Mouse (Mus musculus) neural tube, embryonic 12.5 days (tissue): ENCODE measurements around the gene Psmb3. TPM values are rescaled to one million over a fixed set of nuclear protein-coding genes. Genes with fewer than 3 reads are reported as not detected.

ENCODE experiments used
- ATAC-seq: fragments of 200-750 bp; cut with Nextera tagmentation; 2 replicates; pipeline ENCODE4 v1.8.0; 2017; ENCODE audit warnings: low read depth, mild to moderate bottlenecking, moderate TSS enrichment, moderate library complexity; ENCODE audit not compliant: low FRiP score
- H3K27ac ChIP-seq: fragments of 300-500 bp; sonication (generic); 2 replicates; pipeline ENCODE4 v1.5.1; 2016
- H3K27me3 ChIP-seq: fragments of 300-500 bp; sonication (generic); replicated peaks from 2 replicates; pipeline ENCODE4 v1.6.1; 2016; ENCODE audit warnings: mild to moderate bottlenecking
- H3K36me3 ChIP-seq: fragments of 300-500 bp; sonication (generic); 2 replicates; pipeline ENCODE4 v1.6.1; 2016; ENCODE audit warnings: mild to moderate bottlenecking
- H3K4me1 ChIP-seq: fragments of 300-500 bp; sonication (generic); 2 replicates; pipeline ENCODE4 v1.6.1; 2016
- H3K4me2 ChIP-seq: fragments of 300-500 bp; sonication (generic); replicated peaks from 2 replicates; pipeline ENCODE4 v1.6.1; 2016; ENCODE audit warnings: mild to moderate bottlenecking
- H3K4me3 ChIP-seq: fragments of 300-500 bp; sonication (generic); 2 replicates; pipeline ENCODE4 v1.5.1; 2016
- H3K9ac ChIP-seq: fragments of 300-500 bp; sonication (generic); 2 replicates; pipeline ENCODE4 v1.6.1; 2016; ENCODE audit warnings: mild to moderate bottlenecking
- H3K9me3 ChIP-seq: fragments of 300-500 bp; sonication (generic); 2 replicates; pipeline ENCODE4 v1.6.1; 2016; ENCODE audit warnings: mild to moderate bottlenecking
- WGBS: fragments of 180-500 bp; shearing (Covaris S2); methylation state at CpG from one replicate; pipeline ENCODE4 v1.1.7; 2016; 5-methylcytosine and 5-hydroxymethylcytosine counted together
- microRNA-seq: library from miRNA; unstranded; fragments of <30 nt; microRNA quantifications from one replicate; pipeline ENCODE4, GENCODE M21; 2017
- polyA plus RNA-seq: library from polyadenylated mRNA; unstranded; fragments of >200 nt; fragmentation: Nextera tagmentation; extraction: Ambion mirVana; gene quantifications from 2 replicates; pipeline ENCODE4 v1.2.1, GENCODE M21; 2016

Psmb3 gene
- polyA plus RNA-seq, 1 experiment from 2014 or later = 453 TPM

DNA sequence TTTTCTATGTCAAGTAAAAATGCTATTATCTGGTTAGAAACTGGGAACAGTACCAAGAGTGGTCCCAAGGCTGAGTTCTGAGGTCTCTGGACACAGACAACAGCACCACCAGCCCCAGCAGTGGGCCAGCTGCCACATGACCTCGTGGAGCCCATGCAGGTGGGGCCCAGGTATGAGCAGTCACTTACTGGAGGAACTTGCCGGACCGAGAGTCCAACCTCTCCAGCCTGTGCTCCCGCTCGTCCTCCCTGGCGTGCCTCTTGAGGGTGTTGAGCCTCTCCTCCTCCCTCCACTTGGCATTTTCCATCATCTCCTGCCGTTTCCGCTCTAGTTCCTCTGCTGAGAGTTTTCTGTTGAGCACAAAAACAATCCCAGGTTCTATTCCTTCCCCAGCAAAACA is 44.6 kb downstream of the Psmb3 start:
- H3K36me3 ChIP-seq = peaks cover 60% of the 10 kb centered on the region
- 92% methylated on average over 8 of the region's 8 CpGs for WGBS
- no peak overlapping the region for H3K27ac ChIP-seq
- no peak overlapping the region for H3K4me3 ChIP-seq
- no peaks in the 10 kb centered on the region for H3K27me3 ChIP-seq
- H3K9ac ChIP-seq = no peak overlapping the region
- no peaks in the 10 kb centered on the region for H3K9me3 ChIP-seq
- no peak overlapping the region for H3K4me2 ChIP-seq
- no peak for ATAC-seq
- H3K4me1 ChIP-seq = peaks cover 9% of the 10 kb centered on the region

DNA sequence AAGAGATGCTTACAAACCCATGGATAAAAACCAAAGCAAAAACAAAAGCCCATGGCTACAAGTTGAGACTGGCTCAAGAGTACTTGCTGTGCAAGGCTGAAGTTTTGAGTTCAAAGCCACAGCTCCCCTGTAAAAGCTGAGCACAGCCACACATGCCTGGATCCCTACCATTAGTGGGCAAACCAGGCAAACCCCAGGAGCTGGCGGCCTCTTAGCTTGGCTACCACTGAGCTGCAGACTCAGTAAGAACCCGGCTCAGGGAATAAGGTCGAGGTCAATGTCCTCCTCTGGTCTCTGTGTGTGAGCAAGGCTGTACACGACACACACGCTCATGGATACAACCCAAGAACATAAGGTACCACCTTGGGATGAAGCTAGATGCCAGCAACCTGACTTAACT is 45.3 kb downstream of the Psmb3 start:
- WGBS = 88% methylated on average over 5 of the region's 5 CpGs
- no peak for ATAC-seq
- Histone ChIP-seq H3K4me1 (peaks cover 2% of the 10 kb centered on the region), H3K9me3 (no peaks in the 10 kb centered on the region), H3K9ac (no peak overlapping the region), H3K27ac (no peak overlapping the region), H3K4me3 (no peak overlapping the region), H3K36me3 (peaks cover 67% of the 10 kb centered on the region), H3K4me2 (no peak overlapping the region), H3K27me3 (no peaks in the 10 kb centered on the region)

DNA sequence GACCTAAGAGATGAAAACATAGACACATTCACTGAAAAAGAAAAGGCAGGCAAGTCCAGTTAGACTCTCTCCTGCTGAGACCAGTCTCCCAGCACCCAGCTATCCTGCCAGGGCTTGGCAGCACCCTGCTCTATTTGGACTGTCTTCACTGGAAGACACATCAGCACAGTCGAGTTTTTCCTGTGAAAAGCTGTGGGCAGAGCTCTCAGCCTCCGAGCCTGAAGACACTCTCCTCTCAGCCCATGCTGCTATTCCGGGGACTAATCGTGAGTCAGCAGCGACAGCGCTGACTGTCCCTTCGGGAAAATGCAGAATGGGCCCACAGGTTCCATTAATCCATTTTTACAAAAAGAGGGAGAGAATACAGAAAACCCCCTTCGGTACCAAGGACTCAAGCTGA is 50.1 kb downstream of the Psmb3 start:
- Histone ChIP-seq H3K4me3 (no peak overlapping the region), H3K27ac (no peak overlapping the region), H3K4me2 (no peak overlapping the region), H3K9me3 (no peaks in the 10 kb centered on the region), H3K27me3 (no peaks in the 10 kb centered on the region), H3K4me1 (no peaks in the 10 kb centered on the region), H3K9ac (no peak overlapping the region), H3K36me3 (peaks cover 87% of the 10 kb centered on the region)
- WGBS = 93% methylated on average over 8 of the region's 8 CpGs
- ATAC-seq = no peak

DNA sequence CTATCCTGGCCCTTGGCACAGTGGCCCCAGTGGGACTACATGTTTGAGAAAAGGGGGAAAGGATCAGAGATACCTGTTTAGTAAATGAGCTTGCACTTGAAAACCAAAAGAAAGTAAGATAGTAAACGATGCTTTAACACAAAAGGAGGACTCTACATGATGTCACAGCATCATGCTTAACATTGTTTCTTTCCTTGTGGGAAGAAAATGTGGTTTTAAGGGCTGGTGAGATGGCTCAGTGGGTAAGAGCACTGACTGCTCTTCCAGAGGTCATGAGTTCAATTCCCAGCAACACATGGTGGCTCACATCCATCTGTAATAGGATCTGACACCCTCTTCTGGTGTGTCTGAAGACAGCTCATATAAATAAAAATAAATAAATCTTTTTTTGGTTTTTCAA is 54.9 kb downstream of the Psmb3 start:
- Histone ChIP-seq H3K4me1 (no peaks in the 10 kb centered on the region), H3K27me3 (no peaks in the 10 kb centered on the region), H3K9ac (no peak overlapping the region), H3K4me2 (no peak overlapping the region), H3K9me3 (no peaks in the 10 kb centered on the region), H3K4me3 (no peak overlapping the region), H3K36me3 (peaks cover 80% of the 10 kb centered on the region), H3K27ac (no peak overlapping the region)
- 98% methylated on average over 1 of the region's 1 CpGs for whole genome bisulfite sequencing
- ATAC-seq = no peak

DNA sequence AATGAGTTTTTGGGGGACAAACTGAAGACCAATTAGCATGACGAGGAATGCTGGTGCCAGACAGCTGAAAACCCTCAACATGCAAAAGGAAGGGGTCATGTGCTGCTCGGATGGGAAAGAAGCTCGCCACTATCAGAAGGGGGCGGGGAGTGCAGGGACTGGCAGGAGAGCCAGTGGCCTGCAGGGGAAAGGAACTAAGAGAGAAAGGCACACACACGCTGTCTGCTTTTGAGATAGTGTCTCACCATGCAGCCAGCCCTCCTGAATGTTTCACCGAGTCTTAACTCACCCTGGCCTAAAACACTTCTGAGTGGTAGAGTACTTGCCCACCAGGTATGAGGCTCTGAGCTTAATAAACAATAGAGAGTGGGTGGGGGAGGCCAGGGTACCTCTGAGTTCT is 55.7 kb downstream of the Psmb3 start:
- WGBS = 86% methylated on average over 6 of the region's 6 CpGs
- peaks cover 77% of the 10 kb centered on the region for H3K36me3 ChIP-seq
- no peak overlapping the region for H3K4me3 ChIP-seq
- no peaks in the 10 kb centered on the region for H3K9me3 ChIP-seq
- H3K9ac ChIP-seq = no peak overlapping the region
- no peak overlapping the region for H3K27ac ChIP-seq
- H3K4me2 ChIP-seq = no peak overlapping the region
- ATAC-seq = no peak
- H3K4me1 ChIP-seq = no peaks in the 10 kb centered on the region
- H3K27me3 ChIP-seq = no peaks in the 10 kb centered on the region

DNA sequence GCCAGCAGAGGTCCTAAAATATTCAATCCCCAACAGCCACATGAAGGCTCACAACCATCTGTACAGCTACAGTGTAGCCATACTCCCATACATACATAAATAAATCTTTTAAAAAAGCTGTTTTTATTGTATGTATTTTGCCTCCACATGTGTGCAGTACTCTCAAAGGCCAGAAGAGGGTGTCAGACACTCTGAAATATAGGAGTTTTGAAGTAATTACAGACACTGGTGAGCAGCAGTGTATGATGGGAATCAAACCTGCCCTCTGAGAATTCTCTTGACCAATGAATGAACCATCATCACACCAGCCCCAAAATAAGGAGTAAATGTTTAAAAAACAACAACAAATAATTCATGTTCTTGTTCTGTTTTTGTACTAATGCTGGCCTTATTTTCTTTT is 58.4 kb downstream of the Psmb3 start:
- H3K4me1 ChIP-seq = 0 out of 2 replicates have a peak, but pooled peaks cover 13% of the 10 kb centered on the region
- no peak overlapping the region for H3K27ac ChIP-seq
- no peak for ATAC-seq
- no peak overlapping the region for H3K9ac ChIP-seq
- no peaks in the 10 kb centered on the region for H3K9me3 ChIP-seq
- H3K36me3 ChIP-seq = peaks cover 57% of the 10 kb centered on the region
- H3K27me3 ChIP-seq = no peaks in the 10 kb centered on the region
- no peak overlapping the region for H3K4me3 ChIP-seq
- no peak overlapping the region for H3K4me2 ChIP-seq

Small RNA genes lying within 50 kb of the gene (microRNA-seq; reads per million reads assigned to microRNA genes)
- gene Gm24158 = not detected
- gene Mir6927 = 1.5 reads per million
- not detected for gene Mir8102

Other genes with a start within 250 kb of the Psmb3 start
- gene 4933428G20Rik, start 203.1 kb upstream of the Psmb3 start, polyA plus RNA-seq = 0.66 and 0.87 TPM in 2 replicates
- 6.4 and 7.9 TPM in 2 replicates for gene Srcin1, start 127.2 kb upstream of the Psmb3 start, polyA plus RNA-seq
- 13.6 and 15.1 TPM in 2 replicates for gene Epop, start 73.7 kb upstream of the Psmb3 start, polyA plus RNA-seq
- 3.0 and 4.0 TPM in 2 replicates for gene Mllt6, start 40.0 kb upstream of the Psmb3 start, polyA plus RNA-seq
- 17.8 and 25.6 TPM in 2 replicates for gene Cisd3, start 17.6 kb upstream of the Psmb3 start, polyA plus RNA-seq
- gene Pcgf2, start 2.9 kb upstream of the Psmb3 start, polyA plus RNA-seq = 19.9 and 21.1 TPM in 2 replicates
- 3.2 and 3.7 TPM in 2 replicates for gene Pip4k2b, start 41.3 kb downstream of the Psmb3 start, polyA plus RNA-seq
- 21.1 and 23.4 TPM in 2 replicates for gene Cwc25, start 63.2 kb downstream of the Psmb3 start, polyA plus RNA-seq
- gene 1700001P01Rik, start 72.5 kb downstream of the Psmb3 start, polyA plus RNA-seq = 0.56 and 0.70 TPM in 2 replicates
- 369 and 383 TPM in 2 replicates for gene Rpl23, start 79.0 kb downstream of the Psmb3 start, polyA plus RNA-seq
- gene Lasp1, start 95.6 kb downstream of the Psmb3 start, polyA plus RNA-seq = 103 and 105 TPM in 2 replicates
- gene B230217C12Rik, start 137.4 kb downstream of the Psmb3 start, polyA plus RNA-seq = 12.9 and 15.8 TPM in 2 replicates
- gene Fbxo47, start 180.8 kb downstream of the Psmb3 start, polyA plus RNA-seq = 0.72 and 0.85 TPM in 2 replicates